Mouse (Mus musculus) megakaryocyte progenitor cell, adult 5-6 weeks (primary cell): ENCODE data around the gene Fam151b. TPM values are rescaled to one million over a fixed set of nuclear protein-coding genes. Genes with fewer than 3 reads are reported as not detected.

ENCODE experiments used
- ATAC-seq: replicated peaks from 2 replicates; pipeline ENCODE4 v1.8.0; 2016; ENCODE audit warnings: mild to moderate bottlenecking, moderate TSS enrichment, inconsistent platforms; ENCODE audit not compliant: poor library complexity
- total RNA-seq, 2 experiments: library from RNA; stranded (forward) in 1 of 2; stranded (reverse) in 1 of 2; fragments of 157-497, 149-512 nt in 1 of 2; fragments of 200-1000 nt in 1 of 2; gene quantifications; 2 replicates each; pipeline versions ENCODE4 v1.2.3 to v1.2.4; 2015 to 2017

The Fam151b gene
- total RNA-seq (2015), result 7.2 and 9.1 TPM in 2 replicates
- total RNA-seq (2017), result 5.6 and 7.1 TPM in 2 replicates

DNA sequence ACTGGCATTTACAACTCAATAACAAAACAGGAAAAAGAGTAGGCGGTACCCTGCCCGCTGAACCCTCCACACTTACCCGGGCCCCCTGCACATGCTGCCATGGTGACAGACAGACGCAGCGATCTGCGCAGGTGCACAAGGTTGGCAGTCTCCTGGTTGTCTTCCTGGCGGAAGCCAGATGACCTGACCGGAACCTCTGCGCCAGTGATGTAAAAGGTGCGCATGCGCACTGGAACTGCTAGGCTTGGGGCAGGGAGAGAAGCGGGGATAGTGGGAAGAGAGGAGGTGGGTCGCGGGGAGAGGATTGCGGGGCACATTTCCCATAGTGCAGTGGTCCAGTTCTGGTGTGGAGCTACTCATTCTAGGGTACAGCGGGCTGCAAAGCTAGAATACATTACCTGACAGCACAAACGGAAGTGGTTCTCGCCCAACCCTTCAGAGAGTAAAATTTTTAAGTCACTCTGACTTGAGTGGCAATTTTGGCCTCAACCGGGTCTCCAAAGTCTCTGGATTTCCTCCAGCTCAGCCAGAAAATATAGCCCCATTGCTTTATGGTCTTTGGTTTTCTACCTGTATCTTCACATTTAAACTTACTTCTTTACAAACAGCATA, at the start of gene Fam151b:
Gene Fam151b (minus strand): TSS at position 164 of the 612 bp plus-strand sequence.
- ATAC-seq, result peak; percentile 100

DNA sequence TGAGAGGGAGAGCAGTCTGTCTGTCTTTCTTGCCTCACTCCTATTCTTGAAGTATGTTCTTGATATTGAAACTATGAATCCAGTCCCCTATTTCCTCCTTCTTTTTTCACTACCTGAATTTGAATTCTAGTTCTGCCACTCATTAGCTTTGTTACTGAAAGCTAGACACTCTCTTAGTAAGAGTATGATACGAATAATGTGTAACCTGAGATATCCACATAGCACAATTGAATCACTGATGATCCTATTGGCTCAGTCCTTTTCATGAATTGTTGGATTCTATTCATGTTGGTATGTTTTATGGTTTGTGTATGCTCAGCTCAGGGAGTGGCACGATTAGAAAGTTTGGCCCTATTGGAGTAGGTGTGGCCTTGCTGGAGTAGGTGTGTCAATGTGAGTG, 48.4 kb upstream of the Fam151b start:
- ATAC-seq, result no peak

DNA sequence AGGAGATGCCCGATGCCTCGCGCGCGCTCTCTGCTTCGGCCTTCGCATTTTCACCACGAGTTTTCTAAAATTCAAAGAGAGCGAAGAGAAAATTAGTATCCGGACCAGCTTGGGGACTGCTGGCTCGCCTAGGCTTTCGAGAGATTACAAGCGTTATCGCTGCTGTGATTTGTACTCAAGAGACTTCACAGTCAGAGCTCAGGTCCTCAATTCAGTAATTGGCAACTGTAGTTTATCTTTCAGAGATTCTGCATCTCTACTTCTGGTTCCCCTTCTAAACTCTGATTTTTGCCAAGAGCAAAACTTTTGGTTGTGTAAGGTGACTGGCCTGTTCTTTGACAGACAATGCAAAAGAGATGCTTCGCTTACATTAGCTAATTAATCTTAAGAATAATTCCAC, 47.4 kb upstream of the Fam151b start:
- no peak; the same call in 1 of the 2 replicates for ATAC-seq

DNA sequence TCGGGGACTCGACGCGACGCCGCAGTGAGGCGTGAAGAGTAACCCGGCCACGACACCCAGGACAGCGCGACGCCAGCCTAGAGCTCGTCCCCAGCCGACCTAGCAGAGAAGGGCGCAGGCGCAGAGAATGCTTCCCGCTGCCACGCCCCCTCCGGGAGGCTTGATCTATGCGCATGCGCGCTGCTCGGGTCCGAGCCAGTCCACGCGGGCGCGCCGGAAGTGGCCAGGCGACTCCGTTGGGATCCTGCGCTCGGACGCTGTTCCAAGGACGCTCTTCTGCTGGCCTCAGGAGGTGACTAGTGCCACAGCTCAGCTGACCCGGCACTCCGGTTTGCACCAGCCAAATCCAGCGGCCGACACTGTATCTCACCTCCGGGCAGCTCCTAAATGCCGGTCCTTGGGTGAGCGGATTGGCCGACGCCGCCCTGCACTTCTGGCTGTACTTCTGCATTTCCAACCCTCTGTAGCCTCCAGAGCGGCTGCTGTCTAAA, 47.0 kb upstream of the Fam151b start, which contains the start of gene Zfyve16:
Gene Zfyve16 (minus strand): TSS at position 148 of the 491 bp plus-strand sequence.
- peak; percentile 91 for ATAC-seq

DNA sequence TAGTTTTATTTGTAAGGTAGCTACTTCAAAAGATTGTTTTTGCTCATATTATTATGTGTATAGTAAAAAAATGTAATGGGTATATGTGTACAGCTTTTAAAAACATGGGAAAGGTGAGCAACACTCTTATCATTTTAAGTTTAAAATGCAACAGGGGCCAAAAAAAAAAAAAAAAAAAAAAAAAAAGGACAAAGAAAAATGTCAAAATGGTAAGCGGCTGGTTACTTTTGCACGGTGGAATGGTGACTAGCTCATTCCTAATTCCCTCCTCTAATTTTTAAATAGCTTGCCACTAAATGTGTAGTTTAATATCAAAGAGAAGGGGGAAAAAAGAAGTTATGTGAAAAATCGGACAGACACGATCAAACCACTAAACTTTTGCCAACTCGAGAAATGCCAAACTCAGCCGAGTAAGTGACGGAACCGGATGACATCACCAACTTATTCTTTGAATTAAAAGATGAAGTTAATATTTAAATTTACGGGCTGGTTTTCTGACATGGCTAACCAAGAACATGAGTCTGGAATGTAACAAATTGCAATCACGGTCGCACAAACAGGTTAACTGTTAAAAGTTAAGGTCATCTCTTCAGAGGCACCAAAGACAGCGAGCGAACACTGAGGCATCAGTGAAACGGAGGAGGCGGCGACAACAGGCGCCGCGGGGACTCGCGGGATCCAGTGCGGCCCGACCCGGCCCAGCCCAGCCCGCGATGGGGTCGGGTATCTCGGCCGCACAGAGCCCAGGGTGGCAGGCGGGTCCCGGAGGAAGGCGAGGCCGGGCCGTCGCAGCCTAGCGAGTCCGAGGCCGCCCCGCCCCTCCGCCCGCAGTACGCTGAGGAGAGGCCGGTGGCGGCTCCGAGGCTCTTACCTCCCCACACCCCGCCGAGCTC, 46.3 kb upstream of the Fam151b start:
- no peak for ATAC-seq

DNA sequence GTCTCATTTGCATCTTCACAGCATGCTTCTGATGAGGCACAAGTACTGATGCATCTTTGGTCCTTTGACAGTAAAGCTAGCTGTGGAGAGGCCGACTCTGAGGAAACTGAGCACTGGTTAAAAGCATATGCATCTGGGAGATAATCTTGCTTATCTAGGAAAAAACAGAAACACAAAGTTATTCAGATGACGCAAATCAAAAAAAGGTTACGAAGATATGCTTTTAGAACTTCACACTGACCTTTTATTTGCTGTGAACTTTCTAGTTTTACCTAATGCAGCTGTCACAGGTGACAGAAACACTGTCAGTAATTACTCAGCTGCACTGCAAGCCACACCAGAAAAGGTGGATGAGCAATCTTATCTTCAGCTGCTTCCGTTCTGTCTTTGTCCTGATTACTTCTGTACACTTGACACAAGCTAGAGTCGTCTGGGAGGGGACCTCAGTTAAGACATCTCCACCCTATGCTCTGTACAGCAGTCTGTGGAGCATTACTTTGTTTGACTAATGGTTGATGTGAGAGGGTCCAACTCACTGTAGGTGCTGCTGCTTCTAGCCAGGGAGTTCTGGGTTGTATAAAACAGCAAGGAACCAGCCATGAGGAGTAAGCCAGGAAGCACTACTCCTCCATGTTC, 39.5 kb upstream of the Fam151b start:
- peak; percentile 39; the same call in 1 of the 2 replicates for ATAC-seq

DNA sequence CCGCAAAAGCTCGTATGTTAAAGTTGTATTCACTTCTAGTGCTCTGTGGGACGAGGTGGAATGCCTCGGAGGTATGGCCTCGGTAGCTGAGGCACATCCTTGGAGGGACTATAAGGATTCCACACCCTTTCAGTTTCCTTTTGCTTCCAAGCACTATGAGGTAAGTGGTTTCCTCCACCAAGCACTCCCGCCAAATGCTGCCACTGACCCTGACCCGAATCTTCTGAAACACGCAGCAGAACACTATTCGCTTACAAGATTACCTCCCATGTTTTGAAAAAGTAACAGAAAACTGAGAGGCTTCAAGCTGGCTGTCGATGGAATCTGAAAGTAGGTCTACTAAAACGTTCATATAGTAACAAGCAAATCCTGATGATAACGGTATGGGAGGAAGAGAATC, 21.1 kb upstream of the Fam151b start:
- no peak for ATAC-seq

DNA sequence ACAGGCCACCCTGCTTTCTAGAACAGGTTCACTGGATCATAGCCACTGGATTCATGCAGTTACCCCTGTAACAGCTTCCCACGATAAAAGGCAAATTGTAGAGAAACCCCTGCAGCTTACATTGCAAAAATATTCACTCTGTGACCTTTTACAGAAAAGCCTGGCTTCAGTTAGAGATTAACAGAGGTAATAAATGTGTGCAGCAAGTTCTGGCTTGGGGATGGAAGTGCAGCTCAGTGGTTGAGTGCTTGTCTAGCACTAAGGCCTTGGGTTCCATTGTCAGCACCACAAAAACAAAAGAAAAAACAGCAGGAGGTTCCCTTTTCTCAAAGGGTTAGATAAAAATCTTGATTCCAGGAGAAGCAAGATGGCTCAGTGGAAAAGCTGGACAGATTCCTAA, 8.1 kb upstream of the Fam151b start:
- ATAC-seq, result no peak

DNA sequence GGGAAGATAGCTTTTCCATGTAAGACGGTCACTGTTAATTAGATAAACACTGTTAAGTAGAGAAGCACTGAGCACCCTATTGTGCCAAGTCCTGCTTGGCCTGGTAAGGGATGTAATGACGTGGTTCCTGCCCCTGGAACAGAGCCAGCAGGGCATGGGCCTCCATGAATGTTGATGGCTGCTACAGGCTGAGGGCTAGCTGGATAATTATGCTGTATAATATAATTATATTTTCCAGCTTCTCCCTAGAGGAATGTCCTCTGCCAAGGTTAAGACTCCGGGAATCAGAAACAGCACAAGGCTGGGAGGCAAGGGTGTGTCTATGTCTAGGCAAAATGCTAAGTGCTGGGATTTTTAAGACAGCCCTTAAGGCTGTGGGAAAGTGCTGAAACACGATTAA, 7.0 kb upstream of the Fam151b start:
- no peak for ATAC-seq

DNA sequence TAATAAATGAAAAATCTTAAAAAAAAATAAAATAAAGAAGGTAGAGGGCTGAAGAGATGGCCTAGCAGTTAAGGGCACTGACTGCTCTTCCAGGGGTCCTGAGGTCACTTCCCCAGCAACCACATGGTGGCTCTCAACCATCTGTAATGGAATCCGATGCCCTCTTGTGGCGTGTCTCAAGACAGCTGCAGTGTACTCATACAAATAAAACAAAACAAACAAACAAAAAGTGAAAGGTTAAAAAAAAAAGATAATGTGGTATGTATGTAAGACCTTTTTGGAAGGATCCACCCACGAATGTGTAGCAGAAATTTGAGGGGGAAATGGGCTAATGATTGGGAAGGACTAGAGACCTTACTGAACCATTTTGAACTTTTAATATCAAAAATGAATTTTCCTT, 467 bp downstream of the Fam151b start:
- peak; percentile 49 for ATAC-seq

DNA sequence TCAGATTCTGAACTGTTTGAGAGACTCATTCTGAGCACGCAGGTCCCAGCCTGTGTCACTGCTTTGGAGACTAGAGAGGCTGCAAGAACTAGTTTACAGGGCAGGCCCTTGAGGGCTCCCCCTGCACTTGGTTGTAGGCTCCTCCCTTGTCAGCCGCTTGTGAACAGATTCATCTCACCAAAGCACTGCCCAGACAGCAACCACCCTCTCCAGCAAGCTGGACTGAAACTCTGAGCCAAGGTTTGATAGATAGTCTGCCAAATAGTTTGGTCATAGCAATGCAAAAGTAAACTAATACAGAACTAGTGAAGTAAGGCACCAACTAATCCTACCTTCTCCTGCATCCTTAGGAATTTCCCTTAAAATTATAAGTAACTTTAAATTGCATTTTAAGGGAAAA, 13.7 kb downstream of the Fam151b start:
- no peak for ATAC-seq

DNA sequence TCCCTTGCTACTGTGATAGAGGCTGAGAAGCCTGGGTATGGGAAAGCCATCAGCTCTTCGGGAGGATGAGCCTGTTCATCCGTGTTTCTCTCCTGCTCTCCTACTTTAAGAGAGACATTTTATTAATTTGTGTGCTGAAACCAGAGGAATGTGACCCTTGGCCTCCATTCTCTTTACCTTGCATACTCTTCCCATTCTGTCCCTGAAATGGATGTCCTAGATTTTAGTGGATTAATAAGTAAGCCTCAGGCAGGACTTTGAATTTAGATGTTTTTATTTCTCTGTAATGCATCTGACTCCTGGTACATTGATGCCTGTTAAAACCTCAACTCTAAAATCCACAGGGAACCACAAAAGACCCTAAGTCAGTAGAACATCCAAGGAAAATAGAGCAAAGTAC, 14.4 kb downstream of the Fam151b start:
- no peak for ATAC-seq

DNA sequence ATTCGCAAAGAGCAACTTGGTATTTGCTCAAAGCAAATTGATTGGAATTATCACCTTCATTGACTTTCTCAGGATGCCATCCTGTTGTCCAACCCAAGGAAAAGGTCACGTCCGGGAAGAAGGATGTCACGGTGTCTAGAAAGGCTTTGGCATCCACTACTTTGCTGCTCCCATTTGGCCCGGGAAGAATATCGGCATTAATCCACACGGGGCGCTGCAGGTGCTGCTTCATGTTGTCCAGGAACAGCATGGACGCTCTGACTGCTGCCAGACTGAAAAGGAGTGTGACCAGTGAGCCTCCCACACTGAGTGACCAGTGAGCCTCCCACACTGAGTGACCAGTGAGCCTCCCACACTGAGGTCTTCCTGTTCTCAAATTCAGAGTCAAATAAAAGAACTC, 15.9 kb downstream of the Fam151b start:
- no peak for ATAC-seq

DNA sequence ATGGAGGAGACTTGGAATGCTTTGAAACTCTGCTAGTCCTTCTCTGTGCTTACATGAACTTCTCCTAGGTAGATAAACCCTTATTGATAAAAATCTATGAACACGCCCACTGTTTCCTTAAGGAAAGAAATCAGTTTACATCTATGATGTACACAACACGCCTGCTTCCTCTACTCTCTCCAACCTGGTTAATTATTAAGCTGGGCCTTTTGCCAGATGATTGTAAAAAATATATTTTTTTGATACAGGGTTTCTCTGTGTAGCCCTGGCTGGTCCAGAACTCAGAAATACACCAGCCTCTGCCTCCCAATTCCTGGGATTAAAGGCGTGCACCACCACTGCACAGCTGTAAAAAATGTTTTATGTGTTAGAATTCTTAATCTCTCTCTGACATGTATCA, 19.1 kb downstream of the Fam151b start:
- no peak for ATAC-seq

DNA sequence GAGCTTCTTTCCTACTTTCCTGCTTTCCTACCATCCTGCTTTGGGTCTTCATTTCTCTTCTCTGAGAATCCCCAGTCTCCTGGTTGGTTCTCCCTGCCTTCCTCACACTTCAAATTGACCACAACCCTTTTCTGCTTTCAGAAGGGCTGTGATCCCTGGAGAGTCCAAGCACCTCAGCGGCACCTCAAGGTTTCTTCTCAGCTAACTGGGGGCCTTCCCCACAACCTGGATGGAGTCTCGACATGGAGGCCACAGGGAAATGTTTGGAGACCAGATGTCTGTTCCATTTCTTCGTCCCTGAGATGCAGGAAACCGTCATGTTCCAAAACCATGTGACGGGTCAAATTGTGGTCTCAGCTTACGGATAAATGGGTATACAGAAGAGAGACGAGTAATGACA, 36.9 kb downstream of the Fam151b start:
- ATAC-seq, result no peak

DNA sequence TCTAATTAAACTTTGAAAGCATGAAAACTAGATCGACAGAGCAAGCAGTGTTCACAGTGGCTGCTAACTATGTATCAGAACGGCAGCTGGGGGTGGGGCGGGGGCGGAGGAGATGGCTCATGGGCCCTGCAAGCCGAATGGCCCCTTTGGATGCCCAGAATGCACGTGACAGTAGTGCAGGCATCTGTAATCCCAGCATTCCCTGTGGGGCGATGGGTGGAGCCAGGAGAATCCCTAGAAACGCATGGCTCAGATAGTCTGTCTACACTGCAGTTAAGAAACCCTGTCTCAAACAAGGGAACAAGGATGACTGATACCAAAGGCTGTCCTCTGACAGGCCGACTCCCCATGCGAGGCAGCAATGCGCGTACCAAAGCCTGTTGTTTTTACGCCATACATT, 43.5 kb downstream of the Fam151b start:
- ATAC-seq, result no peak

DNA sequence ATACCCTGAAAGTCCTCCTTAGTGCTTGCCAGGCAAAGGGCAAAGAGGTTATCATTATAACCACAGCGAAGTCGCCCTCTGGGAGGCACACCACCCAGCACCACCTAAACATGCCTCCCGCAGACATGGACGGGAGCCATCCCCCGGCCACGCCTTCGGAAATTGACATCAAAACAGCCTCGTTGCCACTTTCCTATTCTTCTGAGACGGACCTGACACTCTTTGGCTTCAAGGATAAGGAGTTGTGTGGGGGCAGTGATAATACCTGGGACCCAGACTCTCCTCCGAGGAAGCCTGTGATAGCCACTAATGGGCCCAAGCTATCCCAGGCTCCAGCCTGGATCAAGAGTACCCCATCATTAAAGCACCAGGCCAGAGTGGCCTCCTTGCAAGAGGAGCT, 45.2 kb downstream of the Fam151b start:
- ATAC-seq, result no peak

DNA sequence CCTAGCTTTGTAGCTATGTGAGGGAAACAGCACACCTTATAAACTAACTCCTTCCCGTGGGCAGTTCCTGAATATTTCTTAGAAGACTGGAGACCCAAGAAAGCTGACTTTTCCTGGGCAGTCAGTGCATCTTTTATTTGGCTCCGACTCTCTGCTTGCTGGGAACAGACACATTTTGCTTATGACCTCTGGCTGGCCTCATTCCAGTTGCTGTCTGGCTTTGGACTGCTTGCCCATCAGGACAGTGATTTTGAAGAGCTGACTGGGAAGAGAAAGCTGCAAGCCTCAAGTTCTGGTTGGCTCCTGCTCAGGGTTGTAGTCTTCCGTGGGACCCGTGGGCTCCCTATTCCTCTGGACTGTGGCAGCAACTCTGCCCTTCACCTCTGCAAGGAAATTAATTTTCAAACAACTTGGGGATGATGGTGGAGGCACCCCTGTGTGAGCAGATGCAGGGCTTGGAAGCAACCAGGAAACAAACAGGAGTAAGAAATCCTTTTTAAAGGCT, 56.4 kb downstream of the Fam151b start:
- no peak for ATAC-seq

DNA sequence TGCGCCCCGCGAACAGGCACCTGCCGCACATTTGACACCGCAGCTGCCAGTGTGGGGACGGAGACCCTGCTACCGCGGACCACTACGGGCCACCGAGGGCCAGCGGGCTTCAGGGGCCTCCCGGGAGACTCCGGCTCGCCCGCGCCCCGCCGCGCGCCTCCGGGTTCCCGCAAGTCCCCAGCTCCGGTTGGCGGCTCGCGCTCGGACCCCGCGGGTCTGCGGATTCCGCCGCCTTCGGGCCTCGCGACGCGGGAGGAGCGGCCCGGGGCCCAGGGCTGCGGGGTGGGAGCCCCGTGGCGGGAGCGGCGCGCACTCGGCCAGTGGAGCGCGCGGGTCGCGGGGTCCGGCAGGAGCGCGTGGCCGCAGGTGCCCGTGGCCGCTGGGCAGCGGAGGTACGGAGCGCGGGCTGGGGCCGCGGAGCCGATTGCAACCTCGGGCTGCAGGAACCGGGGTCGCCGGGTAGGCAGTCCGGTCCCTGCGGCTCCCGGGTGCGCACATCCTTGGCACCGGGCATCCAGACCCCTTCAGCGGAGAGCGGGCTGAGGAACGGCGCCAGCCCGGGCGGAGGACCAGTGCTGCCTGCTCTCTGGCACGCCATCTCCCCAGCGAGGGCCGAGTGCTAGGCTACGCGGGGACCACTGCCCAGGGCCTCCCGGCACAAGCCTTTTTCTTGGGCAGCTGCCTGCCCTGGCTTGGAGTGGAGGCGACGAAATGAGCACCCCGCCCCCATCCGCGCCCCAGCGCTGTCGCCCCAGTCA, 57.3 kb downstream of the Fam151b start:
- ATAC-seq, result no peak; the same call in 1 of the 2 replicates

DNA sequence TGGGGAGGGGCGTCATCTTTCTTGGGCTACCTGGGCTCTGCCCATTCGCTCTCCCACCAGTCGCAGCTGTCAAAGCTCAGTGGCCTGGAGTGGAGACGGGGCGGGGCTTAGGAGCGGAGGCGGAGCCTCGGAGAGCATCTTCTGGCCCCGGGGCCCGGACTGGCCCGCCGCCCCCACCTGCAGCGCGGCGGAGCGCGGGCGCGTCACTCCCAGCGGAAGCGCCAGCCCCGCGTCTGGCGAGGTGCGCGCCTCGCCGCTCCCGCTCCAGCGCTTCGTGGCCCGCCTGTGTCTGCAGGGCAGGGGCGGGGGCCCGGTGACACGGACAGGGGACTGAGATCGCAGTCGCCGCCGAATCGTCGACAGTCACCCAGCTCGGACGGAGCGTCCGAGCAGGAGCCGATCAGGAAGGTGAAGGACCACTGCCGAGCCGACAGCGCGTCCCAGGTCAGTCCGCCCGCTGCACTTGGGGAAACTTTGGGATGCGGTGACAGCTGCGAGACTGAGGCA, 58.0 kb downstream of the Fam151b start, which contains the start of gene Ankrd34b:
Gene Ankrd34b (plus strand): TSS at position 139 of the 507 bp plus-strand sequence.
- ATAC-seq, result peak; percentile 47
